Mouse (Mus musculus) cerebellum, adult 2 months (tissue): ENCODE measurements around the gene Grk5. TPM values are rescaled to one million over a fixed set of nuclear protein-coding genes. Genes with fewer than 3 reads are reported as not detected.

ENCODE experiments used
- DNase-seq, 2 experiments: peaks; one replicate each; pipeline ENCODE4 v3.0.0; 2021
- H3K27ac ChIP-seq: fragments of 200-500 bp; 2 replicates; pipeline ENCODE4 v1.5.1; 2012; ENCODE audit warnings: low read length, control low read depth, inconsistent platforms; ENCODE audit not compliant: insufficient read depth
- H3K27me3 ChIP-seq: fragments of 200-500 bp; 2 replicates; pipeline ENCODE4 v1.6.1; 2012; ENCODE audit warnings: inconsistent platforms, mild to moderate bottlenecking, low read length, moderate library complexity; ENCODE audit not compliant: control insufficient read depth, insufficient read depth
- H3K4me1 ChIP-seq: fragments of 200-500 bp; 2 replicates; pipeline ENCODE4 v1.6.1; 2011; ENCODE audit warnings: low read length; ENCODE audit not compliant: control insufficient read depth, insufficient read depth
- H3K4me3 ChIP-seq: fragments of 200-500 bp; replicated peaks from 2 replicates; pipeline ENCODE3; 2011; ENCODE audit warnings: mild to moderate bottlenecking, low read depth, low read length, control low read depth; ENCODE audit not compliant: insufficient read depth
- CTCF ChIP-seq: fragments of 200-500 bp; IDR thresholded peaks from 2 replicates; pipeline ENCODE4 v1.5.1; 2011; ENCODE audit warnings: low read depth, mild to moderate bottlenecking, control low read depth, low read length, moderate library complexity, borderline replicate concordance; ENCODE audit not compliant: insufficient read depth
- POLR2A ChIP-seq: fragments of 200-500 bp; IDR thresholded peaks from 2 replicates; pipeline ENCODE4 v1.6.1; 2011; ENCODE audit warnings: low read length, control low read depth, borderline replicate concordance; ENCODE audit not compliant: insufficient read depth
- WGBS: fragments of 180-500 bp; shearing (Covaris S2); methylation state at CpG from one replicate; pipeline ENCODE4 v1.1.7; 2018; 5-methylcytosine and 5-hydroxymethylcytosine counted together
- polyA plus RNA-seq: library from polyadenylated mRNA; depleted of rRNA; stranded (reverse); fragments of >200 nt; gene quantifications from 2 replicates; pipeline ENCODE4 v1.2.3, GENCODE M21; 2012

The Grk5 gene
- polyA plus RNA-seq, 1 experiment, result 9.6 TPM

- no peak for DNase-seq
- 70% methylated on average over 3 of the region's 3 CpGs for WGBS
Observed at GRCm38 (mm10) chr19:60994214-60994613, 104.7 kb downstream of the Grk5 start.

GRCm38 (mm10) chr19:60994845-60995244 is 105.3 kb downstream of the Grk5 start:
- TF ChIP-seq POLR2A (no peak), CTCF (no peak)
- Histone ChIP-seq H3K27me3 (no peaks in the 10 kb centered on the region), H3K27ac (no peak overlapping the region), H3K4me1 (peaks cover 4% of the 10 kb centered on the region), H3K4me3 (no peak overlapping the region)
- DNase-seq, result no peak
- WGBS, result 71% methylated on average over 2 of the region's 2 CpGs

More at GRCm38 (mm10) chr19:60994214-60994613, 104.7 kb downstream of the Grk5 start:
- Histone ChIP-seq H3K4me1 (peaks cover 4% of the 10 kb centered on the region), H3K27me3 (no peaks in the 10 kb centered on the region), H3K27ac (no peak overlapping the region), H3K4me3 (no peak overlapping the region)
- TF ChIP-seq POLR2A (no peak), CTCF (no peak)

GRCm38 (mm10) chr19:60997784-60998183 is 108.2 kb downstream of the Grk5 start:
- WGBS, result 46% methylated on average over 4 of the region's 4 CpGs
- Histone ChIP-seq H3K27ac (no peak overlapping the region), H3K4me1 (peaks cover 12% of the 10 kb centered on the region), H3K4me3 (no peak overlapping the region), H3K27me3 (no peaks in the 10 kb centered on the region)
- DNase-seq, result no peak
- TF ChIP-seq CTCF (no peak), POLR2A (no peak)

- H3K4me3 ChIP-seq, result no peak overlapping the region
- 85% methylated on average over 2 of the region's 2 CpGs for WGBS
Observed at GRCm38 (mm10) chr19:60999652-61000051, 110.1 kb downstream of the Grk5 start.

GRCm38 (mm10) chr19:61000958-61001357 is 111.4 kb downstream of the Grk5 start:
- DNase-seq, result peak in 1 of 2 experiments; percentile 32
- Histone ChIP-seq H3K27ac (no peak overlapping the region), H3K4me3 (no peak overlapping the region), H3K27me3 (no peaks in the 10 kb centered on the region), H3K4me1 (peaks cover 12% of the 10 kb centered on the region)
- TF ChIP-seq POLR2A (no peak), CTCF (no peak)
- WGBS, result 44% methylated on average over 2 of the region's 2 CpGs

More at GRCm38 (mm10) chr19:60999652-61000051, 110.1 kb downstream of the Grk5 start:
- H3K27ac ChIP-seq, result no peak overlapping the region
- H3K4me1 ChIP-seq, result peaks cover 12% of the 10 kb centered on the region
- no peaks in the 10 kb centered on the region for H3K27me3 ChIP-seq
- no peak for DNase-seq
- TF ChIP-seq CTCF (no peak), POLR2A (no peak)

- Histone ChIP-seq H3K27me3 (no peaks in the 10 kb centered on the region), H3K4me3 (no peak overlapping the region), H3K4me1 (no peaks in the 10 kb centered on the region), H3K27ac (no peak overlapping the region)
- no peak for TF ChIP-seq CTCF
- no peak for TF ChIP-seq POLR2A
- 31% methylated on average over 2 of the region's 2 CpGs for WGBS
- no peak for DNase-seq
Observed at GRCm38 (mm10) chr19:61009266-61009665, 119.7 kb downstream of the Grk5 start.

GRCm38 (mm10) chr19:61017477-61018266 is 128.1 kb downstream of the Grk5 start:
- TF ChIP-seq CTCF, result no peak
- no peak for TF ChIP-seq POLR2A
- Histone ChIP-seq H3K4me1 (peaks cover 18% of the 10 kb centered on the region; the same call in 1 of the 2 replicates), H3K27ac (no peak overlapping the region), H3K27me3 (no peaks in the 10 kb centered on the region), H3K4me3 (no peak overlapping the region)
- DNase-seq, result no peak
- 95% methylated on average over 1 of the region's 1 CpGs for WGBS

GRCm38 (mm10) chr19:61021502-61021901 is 132.0 kb downstream of the Grk5 start:
- no peak overlapping the region for H3K4me3 ChIP-seq
- no peak for TF ChIP-seq POLR2A
- TF ChIP-seq CTCF, result no peak
- H3K27ac ChIP-seq, result peak overlapping the region; percentile 56; the same call in 1 of the 2 replicates
- H3K27me3 ChIP-seq, result no peaks in the 10 kb centered on the region
- WGBS, result 6% methylated on average over 2 of the region's 2 CpGs
- peak in 1 of 2 experiments; percentile 59 for DNase-seq
- H3K4me1 ChIP-seq, result peaks cover 23% of the 10 kb centered on the region; the same call in 1 of the 2 replicates
